Mouse (Mus musculus) testis, adult 2 months (tissue): ENCODE measurements around the gene Plk5.

Source experiments
- CTCF ChIP-seq: fragments of 200-500 bp; IDR thresholded peaks from 2 replicates; pipeline ENCODE4 v1.5.1; 2012; ENCODE audit warnings: low read depth, mild to moderate bottlenecking, inconsistent platforms, low read length, moderate library complexity; ENCODE audit not compliant: control insufficient read depth, insufficient read depth, insufficient replicate concordance
- POLR2A ChIP-seq: fragments of 200-500 bp; IDR thresholded peaks from 2 replicates; pipeline ENCODE4 v1.6.1; 2012; ENCODE audit warnings: low read depth, mild to moderate bottlenecking, inconsistent platforms, low read length, moderate library complexity; ENCODE audit not compliant: control insufficient read depth

DNA sequence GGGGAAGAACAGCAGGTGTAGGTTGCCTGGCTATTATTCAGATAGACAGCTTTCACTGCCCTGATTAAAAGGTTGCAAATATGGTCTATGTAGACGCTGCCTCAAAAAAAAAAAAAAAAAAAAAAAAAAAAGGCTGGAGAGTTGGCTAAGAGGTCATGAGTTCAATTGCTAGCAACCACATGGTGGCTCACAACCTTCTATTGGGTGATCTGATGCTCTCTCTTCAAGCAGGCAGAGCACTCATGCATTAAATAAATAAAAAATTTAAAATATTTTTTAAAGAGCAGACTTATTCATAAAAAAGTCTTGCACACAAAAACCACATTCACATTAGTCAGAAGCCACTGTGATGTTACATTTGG lies 41.9 kb downstream of the Plk5 start:
- TF ChIP-seq CTCF (no peak), POLR2A (no peak)
